Mouse (Mus musculus) mouse embryonic stem cell (cell line): Measurements from ENCODE around the gene Hectd4.
"Not testable (repeated sequence)": the region's sequence is repeated elsewhere in the genome, so short reads cannot be mapped to it uniquely, and the experiment has no call there.

Experiments used
- in situ Hi-C, 2 experiments: fragments of 300-500 bp; cut with MboI; formaldehyde crosslinking; loops; 1 replicate in 1 of 2; 3 replicates in 1 of 2; pipeline ENCODE4 v1.14.3; 2019 to 2020; ENCODE audit warnings: low sequenced_read_pairs in 2 of 2, low pct_unique_long_range_greater_than_20kb in 1 of 2, mixed read lengths in 1 of 2; ENCODE audit not compliant: unreplicated experiment in 1 of 2

The Hectd4 gene

DNA sequence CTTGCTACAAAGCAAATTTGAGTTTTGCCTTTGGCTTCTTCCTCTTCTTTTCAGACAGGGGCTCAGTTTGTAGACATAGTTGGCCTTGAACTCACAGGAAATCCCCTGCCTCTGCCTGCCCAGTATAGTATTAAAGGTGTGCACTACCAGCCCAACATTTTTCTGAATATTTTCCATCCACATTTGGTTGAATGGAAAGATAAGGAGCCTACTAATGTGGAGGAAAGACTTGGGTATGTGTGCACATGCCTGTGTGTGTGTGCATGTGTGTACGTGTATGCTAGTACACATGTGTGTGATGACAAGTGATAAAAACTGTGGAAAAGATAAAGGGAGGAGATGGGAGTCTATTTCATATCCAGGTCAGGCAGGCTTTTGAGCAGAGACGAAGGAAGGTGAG lies 5.8 kb downstream of the Hectd4 start:
- in situ Hi-C loops = no loop called here

DNA sequence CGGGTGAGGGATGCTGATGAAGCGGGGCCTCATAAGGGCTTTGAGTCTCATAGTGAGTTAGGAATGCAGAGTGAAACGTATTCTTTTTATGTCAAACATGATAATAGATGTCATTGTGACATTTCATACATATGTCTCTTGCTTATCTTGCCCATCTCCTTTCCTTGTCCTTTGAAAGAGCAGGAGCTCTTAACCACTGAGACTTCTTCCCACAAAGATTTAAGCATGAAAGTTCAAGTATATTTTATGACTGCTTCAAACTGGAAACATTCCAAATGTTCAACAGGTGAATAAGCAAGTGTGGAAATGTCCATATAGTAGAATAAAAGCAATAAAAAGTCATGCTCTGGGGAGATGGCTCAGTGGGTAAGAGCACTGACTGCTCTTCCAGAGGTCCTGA lies 6.4 kb downstream of the Hectd4 start:
- in situ Hi-C loops = no loop called here

DNA sequence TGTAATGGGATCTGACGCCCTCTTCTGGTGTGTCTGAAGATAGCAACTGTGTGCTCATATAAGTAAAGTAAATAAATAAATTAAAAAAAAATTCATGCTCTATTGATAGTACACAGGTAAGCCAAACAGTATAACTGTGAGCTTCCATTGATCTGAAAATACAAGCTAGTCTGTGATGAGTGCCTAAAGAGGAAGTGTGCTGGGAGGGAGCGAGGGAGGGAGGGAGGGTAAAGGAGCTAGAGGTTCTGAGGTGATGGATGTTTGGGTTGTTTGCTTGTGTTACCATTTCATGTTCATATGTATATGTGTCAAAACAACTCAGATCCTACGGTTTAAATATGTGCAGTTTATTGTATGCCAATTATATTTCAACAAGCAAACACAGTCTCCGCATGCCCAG lies 6.8 kb downstream of the Hectd4 start:
- in situ Hi-C loops = no loop called here

DNA sequence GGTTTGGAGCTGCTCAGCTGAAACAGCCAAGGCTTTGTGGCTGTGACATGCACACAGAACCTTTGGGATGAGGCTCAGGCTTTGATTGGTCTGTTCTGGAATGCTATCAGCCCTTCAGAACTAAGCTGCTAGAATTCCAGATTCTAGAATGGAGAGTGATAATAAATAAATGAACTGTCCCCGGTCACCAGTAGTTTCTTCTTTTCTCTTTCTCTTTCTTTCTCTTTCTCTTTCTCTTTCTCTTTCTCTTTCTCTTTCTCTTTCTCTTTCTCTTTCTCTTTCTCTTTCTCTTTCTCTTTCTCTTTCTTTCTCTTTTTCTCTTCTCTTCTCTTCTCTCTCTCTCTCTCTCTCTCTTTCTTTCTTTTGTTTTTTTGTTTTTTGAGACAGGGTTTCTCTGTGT lies 7.3 kb downstream of the Hectd4 start:
- in situ Hi-C loops = not testable (repeated sequence)

DNA sequence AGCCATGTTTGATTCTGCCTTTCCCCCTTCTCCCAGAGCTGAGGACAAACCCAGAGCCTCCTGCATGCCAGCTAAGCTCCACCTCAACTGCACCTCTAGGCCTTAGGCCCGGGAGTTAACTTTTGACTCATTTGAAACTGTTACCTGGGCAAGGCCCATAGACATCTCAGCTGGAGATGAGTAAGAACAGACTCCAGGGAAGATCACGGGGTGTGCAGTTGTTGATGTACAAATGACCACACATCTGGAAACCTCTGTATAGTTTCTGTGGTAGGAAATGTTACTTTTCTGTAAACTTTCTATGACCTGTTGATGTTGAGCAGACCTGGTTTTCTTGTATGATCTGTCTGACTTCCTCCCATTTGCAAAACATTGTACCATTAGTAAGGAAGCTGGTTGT lies 9.2 kb downstream of the Hectd4 start:
- in situ Hi-C loops = no loop called here

DNA sequence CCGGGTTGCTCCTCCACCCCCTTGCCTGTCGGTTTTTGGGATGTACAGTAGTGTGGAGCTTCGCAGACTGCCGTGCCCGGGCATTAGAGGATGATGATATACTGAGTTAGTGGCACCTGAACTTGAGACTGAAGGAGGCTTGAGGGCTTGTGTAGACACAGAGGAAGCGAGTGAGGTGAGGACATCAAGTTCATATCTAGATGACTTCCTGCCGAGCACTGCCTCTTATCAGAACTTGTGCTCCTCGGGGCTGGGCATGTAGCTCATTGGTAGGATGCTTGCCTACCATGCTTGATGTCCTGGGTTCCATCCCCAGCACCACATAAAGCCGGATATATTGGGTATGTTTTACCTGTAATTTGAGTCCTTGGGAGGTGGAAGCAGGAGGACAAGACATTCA lies 10.8 kb downstream of the Hectd4 start:
- in situ Hi-C loops = no loop called here

DNA sequence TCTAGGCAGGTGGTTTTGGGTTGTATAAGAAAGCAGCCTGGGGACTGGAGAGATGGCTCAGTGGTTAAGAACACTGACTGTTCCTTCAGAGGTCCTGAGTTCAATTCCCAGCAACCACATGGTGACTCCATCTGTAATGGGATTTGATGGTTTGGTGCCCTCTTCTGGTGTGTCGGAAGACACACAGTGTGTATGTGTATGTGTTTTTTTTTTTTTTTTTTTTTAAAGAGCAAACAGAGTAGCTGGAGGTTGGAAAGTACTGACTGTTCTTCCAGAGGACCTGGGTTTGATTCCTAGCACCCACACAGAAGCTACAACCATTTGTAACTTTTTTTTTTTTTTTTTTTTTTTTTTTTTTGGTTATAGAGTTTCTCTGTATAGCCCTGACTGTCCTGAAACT lies 12.8 kb downstream of the Hectd4 start:
- in situ Hi-C loops = no loop called here

DNA sequence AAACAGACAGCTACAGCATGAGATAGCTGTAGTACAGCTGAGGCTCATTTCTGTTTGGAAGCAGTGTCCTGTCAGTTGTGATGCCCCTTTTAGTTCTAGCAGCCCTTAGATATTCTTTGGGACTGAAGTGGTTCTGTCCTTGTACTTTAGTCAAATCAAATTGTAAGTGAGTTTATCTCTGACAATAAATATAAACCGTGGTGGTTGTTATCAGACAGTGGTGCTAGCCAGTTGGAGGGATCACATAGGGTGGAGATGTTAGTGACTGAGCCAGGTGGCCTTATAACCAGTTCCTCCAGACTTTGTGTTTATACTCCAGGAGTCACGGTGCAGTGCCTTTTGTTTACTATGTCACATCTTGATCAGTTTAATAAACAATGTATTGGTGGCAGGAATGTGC lies 13.7 kb downstream of the Hectd4 start:
- in situ Hi-C loops = no loop called here

DNA sequence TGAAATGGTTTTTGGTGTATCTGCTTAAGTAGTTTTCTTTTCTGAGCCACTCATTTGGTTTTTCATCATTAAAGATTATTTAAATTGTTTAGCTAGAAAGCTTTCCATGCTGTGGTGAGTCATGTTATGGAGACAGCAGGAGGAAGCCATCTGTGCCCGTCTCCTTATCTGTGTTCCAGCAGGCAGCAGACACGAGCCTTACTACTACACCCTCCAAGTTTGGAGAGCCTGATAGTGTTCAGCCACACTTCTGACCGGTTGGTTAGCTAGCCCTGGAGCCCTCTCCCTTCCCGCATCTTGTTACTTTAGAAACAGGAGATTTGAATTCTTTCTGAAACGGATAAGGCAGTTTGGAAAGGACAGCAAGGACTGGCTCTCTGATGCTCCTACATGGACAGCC lies 16.2 kb downstream of the Hectd4 start:
- in situ Hi-C loops = no loop called here

DNA sequence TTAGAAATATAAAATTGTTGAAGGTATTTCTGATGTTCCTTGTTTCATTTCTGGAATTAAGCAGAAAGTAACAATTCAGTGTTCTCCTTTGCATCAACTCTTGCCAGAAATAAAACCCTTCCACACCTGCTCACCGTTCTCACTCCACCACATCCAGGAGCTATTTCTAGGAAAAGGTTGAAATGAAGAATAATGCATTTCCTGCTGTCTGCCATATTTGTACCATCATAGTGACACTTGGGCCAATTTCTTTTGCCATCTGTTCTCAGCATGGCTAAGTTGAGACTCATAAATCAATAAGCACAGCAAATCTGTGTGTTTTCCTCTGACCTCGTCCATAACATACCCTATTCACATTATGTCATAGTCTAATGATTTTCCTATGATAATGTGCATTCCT lies 18.2 kb downstream of the Hectd4 start:
- in situ Hi-C loops = no loop called here

DNA sequence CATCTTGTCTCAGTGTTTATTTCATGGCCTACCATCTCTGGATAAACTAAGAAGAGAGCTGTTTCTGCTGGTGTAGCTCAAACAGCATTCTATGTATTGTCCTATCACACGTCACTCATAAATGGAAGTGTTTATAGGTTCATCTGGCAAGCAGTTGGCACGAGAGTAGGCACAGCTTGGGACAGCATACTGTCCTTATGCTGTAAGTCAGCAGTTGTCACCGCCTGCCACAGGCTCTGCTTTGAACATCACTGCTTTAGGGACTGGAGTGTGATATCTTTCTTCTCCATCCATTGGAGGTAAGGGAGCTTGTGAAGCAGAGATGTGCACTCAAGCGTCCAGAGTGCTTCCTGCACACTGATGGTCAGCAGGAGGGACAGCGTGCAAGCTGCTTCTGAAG lies 19.8 kb downstream of the Hectd4 start:
- in situ Hi-C loops = no loop called here

DNA sequence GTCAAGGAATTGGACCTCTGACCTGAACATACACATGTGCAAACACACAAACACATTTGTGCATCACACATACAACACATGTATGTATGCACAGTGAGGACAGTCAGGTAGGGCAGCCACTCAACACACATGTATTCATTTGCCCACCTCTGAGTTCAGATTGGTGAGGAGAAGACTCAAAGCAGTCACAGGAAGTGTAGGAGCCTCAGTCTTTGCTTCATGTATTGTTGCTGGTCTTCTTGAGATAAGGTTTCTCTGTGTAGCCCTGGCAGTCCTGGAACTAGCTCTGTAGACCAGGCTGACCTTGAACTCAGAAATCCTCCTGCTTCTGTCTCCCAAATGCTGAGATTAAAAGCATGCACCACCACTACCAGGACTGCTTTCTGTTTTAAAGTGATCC lies 21.2 kb downstream of the Hectd4 start:
- in situ Hi-C loops = no loop called here

DNA sequence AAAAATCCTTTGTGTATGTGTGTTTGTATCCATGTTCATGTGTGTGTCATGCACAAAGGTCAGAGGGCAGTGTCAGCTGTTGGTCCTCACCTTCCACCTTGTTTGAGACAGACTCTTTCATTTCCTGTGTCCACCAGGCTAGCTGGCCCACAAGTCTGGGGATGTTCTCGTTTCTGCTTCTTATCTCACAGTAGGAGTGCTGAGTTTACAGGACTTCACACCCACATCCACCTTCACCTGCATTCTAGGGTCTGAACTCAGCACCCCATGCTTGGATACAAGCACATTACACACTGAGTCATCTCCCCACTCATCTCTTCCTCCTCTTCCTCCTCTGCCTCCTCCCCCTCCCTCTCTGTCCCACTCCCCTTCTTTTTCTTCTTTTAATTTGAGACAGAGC lies 22.2 kb downstream of the Hectd4 start:
- in situ Hi-C loops = no loop called here

DNA sequence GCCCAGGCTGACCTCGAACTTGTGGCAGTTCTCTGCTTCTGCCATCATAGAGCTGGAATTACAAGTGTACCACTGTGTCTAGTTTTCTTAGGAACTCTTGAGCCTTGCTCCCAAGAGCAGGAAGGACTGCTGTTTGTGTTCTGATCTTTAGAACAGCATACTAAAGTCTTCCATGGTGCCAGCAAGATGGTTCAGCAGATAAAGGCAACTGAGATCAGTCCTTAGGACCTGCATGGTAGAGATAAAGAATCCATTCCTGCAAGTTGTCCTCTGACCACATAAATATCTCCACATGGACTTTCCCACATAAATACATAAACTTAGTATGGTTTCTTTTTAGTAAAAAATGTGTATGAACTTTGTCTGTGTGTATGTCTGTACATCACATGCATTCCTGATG lies 22.7 kb downstream of the Hectd4 start:
- in situ Hi-C loops = no loop called here

DNA sequence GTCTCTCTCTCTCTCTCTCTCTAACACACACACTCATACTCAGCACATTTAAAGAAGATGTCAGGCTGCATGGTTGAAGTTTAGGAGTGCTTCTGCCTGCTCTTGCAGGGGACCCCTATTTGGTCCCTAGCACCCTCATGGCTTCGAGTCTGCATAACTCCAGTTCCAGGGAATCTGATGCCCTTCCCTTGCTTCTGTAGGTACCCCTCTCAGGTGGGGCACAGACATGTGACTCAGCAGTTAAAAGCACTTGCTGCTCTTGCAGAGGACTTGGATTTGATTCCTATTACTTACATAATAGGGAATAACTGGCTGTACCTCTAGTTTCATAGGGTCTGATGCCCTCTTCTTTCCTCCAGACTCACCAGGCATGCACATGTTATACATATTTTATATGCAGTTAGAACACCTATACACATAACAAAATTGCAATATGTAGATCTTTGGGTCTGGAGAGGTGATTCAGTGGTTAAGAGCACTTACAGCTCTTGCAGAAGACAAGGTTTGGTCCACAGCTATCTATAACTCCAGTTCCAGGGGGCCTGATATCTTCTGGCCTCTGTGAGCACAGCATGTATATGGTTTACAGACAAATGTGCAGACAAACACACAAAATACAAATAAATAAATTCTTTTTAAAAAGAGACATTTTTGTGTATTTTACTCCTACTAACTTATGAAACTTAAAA lies 23.8 kb downstream of the Hectd4 start:
- in situ Hi-C loops = no loop called here

DNA sequence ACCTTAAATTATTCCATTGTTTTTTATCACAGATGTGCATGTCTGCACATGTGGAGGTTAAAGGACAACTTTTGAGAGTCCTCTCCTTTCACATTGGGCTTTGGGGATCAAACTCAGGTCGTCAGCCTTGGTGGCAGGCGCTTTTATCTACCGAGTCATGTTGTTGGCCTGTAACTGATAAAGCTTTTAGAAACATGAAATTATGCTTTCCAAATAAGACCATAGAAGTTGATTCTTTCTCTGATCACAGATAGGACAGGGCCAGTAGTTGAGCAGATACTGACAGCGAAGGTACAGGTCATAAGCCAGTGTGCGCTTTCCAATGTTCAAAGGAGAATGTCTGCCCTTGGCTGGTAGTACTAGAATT lies 24.3 kb downstream of the Hectd4 start:
- in situ Hi-C loops = no loop called here

DNA sequence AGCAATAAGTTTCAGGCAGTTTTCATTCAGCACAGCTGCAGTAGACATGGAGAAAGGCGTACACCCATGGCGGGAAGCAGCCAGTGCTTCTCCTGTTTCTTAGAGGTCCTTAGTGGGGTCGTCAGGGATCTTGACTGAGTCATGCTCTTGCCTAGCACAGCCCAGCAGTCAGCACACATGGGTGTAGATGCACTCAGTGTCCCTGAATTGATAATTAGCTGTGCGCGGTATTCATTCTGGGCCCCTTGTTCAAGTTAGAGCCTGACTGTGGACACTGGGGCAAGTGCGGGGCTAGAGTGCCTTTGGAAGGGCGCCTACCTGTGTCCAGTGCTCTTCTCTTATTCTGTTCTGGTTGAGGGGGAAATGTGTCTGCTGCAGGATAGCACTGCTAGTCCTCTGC lies 25.2 kb downstream of the Hectd4 start:
- in situ Hi-C loops = no loop called here

DNA sequence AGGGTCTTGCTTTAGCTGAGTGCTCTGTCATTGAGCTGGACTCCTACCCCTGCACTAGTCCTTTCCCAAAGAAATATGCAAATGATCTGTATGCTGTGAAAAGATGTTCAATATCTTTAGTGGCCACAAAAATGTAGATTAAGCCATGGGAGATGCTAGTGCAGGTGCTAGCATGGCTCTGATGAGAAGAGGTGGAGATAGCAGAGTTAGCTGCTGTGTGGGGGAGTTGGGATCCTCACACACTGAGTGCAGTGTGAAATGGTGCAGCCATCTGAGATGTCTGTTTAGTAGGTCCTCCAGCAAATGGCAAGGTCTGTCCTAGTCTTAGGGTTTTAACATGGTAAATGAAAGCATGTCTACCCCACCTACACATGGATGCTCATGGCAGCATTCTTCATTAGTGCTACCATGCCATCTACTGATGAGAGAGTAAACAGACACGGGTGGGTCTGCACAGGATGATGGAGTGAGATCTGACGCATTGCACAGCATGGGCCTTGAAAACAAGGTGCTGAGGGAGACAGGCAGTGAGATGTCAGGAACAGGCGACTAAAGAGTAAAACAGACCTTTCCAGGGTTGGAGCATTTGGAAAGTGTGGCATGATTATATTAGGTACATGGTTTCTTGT lies 28.9 kb downstream of the Hectd4 start:
- in situ Hi-C loops = no loop called here

DNA sequence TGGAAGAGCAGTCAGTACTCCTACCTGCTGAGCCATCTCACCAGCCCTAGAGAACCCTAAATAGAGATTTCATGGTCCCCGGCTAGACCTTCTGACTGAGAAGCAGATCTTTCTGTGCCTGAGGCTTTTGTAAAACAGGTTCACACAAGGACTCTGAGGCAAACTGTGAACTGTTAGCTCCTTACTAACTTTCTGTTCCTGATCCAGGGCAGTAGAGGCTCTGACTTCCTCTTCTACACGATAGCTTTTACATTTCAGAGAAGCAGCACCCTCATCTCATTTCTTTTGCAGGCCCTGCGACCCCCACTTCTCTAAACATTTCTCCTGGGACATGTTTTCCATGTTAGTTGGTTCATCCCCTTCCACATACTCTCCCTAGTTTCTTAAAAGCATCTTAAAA lies 29.7 kb downstream of the Hectd4 start:
- in situ Hi-C loops = no loop called here

DNA sequence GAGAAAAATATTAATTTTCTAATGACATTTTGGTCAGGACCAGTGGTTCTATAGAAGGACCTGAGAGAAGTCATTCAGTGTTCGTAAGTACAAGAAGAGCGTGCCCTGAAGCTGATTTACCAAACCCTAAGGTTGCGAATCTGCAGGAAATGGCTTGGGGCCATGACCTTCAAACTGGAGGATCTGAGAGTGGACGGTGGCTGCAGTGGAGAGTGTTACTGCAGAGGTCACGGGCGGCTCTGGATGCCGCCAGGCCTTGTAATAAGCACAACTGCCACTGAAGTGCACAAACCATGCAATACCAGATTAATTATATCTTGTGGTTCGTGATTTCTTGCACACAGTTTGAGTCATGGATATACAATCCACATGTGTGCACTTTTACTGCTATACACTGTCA lies 31.8 kb downstream of the Hectd4 start:
- in situ Hi-C loops = no loop called here
